8 mouse cellular contexts compared by ENCODE assay signal in the genomic region with DNA sequence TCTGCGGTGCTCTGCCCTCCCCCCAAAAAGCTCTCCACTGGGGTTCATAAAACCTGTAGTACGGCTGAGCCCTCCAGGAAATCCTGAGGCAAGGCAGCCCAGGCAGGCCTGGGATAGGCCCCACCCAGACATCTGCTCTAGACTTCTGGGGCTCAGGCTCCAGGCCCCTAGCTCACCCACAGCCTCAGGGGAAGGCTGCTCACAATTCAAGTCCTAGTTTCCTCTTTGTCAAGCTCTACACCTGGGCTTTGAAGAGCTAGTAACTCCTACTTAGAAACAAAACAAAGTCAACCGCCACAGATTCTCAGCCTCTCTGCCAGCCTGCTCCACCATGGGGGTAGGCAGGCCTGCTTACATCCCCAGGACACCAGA. TPM values are rescaled to one million over a fixed set of nuclear protein-coding genes. Genes with fewer than 3 reads are reported as not detected.
DNase-seq lines count a peak whose midpoint lies in the region; ATAC-seq and TF ChIP-seq lines count a peak whose summit lies in the region.

No protein-coding gene starts in this region.

- no peak overlapping the region for H3K4me3 ChIP-seq in forebrain, embryonic 11.5 days (ENCODE audit: low read depth, low read length)
- no peak overlapping the region for H3K4me3 ChIP-seq in intestine, postnatal 0 days (ENCODE audit: low read depth, low read length)

- no peak for ATAC-seq in CD4-positive, CD25-positive, alpha-beta regulatory T cell, adult 4 months
- ATAC-seq in forebrain, embryonic 11.5 days (replicated peaks; ENCODE audit: low FRiP score) = no peak
- no peak for ATAC-seq in intestine, postnatal 0 days

- 83% methylated on average over 3 of the region's 3 CpGs for WGBS in forebrain, embryonic 11.5 days
- WGBS in intestine, postnatal 0 days = 18% methylated on average over 3 of the region's 3 CpGs

- peak; percentile 31 for DNase-seq in CD4-positive, CD25-positive, alpha-beta regulatory T cell, adult 2 months (ENCODE audit: low read depth, low spot score)
- peak; percentile 48 for DNase-seq in MN1 (ENCODE audit: low spot score)
- DNase-seq in forebrain, embryonic 11.5 days (ENCODE audit: low spot score) = no peak
- peak; percentile 30 for DNase-seq in lung, postnatal 14 days
- DNase-seq in thymus, postnatal 14 days = peak; percentile 84
- no peak for DNase-seq in frontal cortex, postnatal 36 days (ENCODE audit: low spot score in 2 of 2)

- TF ChIP-seq CTCF in intestine, postnatal 0 days (IDR thresholded peaks at IDR 0.05; ENCODE audit: low read depth) = no peak

- no peak overlapping the region for H3K4me2 ChIP-seq in forebrain, embryonic 11.5 days (ENCODE audit: low read depth, low read length, severe bottlenecking)
- H3K4me2 ChIP-seq in intestine, postnatal 0 days (replicated peaks; ENCODE audit: low read depth) = peak overlapping the region; percentile 35

- peaks cover 9% of the 10 kb centered on the region for H3K4me1 ChIP-seq in forebrain, embryonic 11.5 days (replicated peaks; ENCODE audit: control insufficient read depth, insufficient read depth, low read length)
- H3K4me1 ChIP-seq in intestine, postnatal 0 days (replicated peaks; ENCODE audit: control insufficient read depth, insufficient read depth, low read length) = no peaks in the 10 kb centered on the region; the same call in none of the 2 replicates

- peaks cover 12% of the 10 kb centered on the region; the same call in 1 of the 2 replicates for H3K36me3 ChIP-seq in forebrain, embryonic 11.5 days (ENCODE audit: control insufficient read depth, insufficient read depth, low read length)
- peaks cover 33% of the 10 kb centered on the region for H3K36me3 ChIP-seq in intestine, postnatal 0 days (ENCODE audit: control insufficient read depth, insufficient read depth)

- H3K27ac ChIP-seq in forebrain, embryonic 11.5 days (ENCODE audit: low read depth, low read length) = peak overlapping the region; percentile 53
- H3K27ac ChIP-seq in intestine, postnatal 0 days (ENCODE audit: low read depth, low read length) = no peak overlapping the region

- H3K9ac ChIP-seq in forebrain, embryonic 11.5 days (ENCODE audit: low read length) = peak overlapping the region; percentile 23; the same call in 1 of the 2 replicates
- H3K9ac ChIP-seq in intestine, postnatal 0 days (ENCODE audit: low read depth, low read length) = no peak overlapping the region

- H3K9me3 ChIP-seq in forebrain, embryonic 11.5 days (ENCODE audit: control insufficient read depth, low read length) = no peaks in the 10 kb centered on the region
- no peaks in the 10 kb centered on the region for H3K9me3 ChIP-seq in intestine, postnatal 0 days (ENCODE audit: control insufficient read depth)

- no peaks in the 10 kb centered on the region for H3K27me3 ChIP-seq in forebrain, embryonic 11.5 days (ENCODE audit: control insufficient read depth, insufficient read depth, low read length)
- H3K27me3 ChIP-seq in intestine, postnatal 0 days (replicated peaks; ENCODE audit: control insufficient read depth, insufficient read depth, low read length) = no peaks in the 10 kb centered on the region

RNA-seq across cellular contexts. Expression of a gene that starts 3.7 kb away (rescaled TPM):
- polyA plus RNA-seq in CD4-positive, CD25-positive, alpha-beta regulatory T cell, adult 4 months (2017; shearing (Covaris generic)) = 10 to 100 TPM; 12.3 to 23.7 TPM
- polyA plus RNA-seq in forebrain, embryonic 11.5 days (2014; fragmentation: Nextera tagmentation; extraction: Ambion mirVana) = 27.2 and 27.7 TPM in 2 replicates
- 25.3 and 26.3 TPM in 2 replicates for polyA plus RNA-seq in intestine, postnatal 0 days (2015; fragmentation: Nextera tagmentation; extraction: Ambion mirVana)

RNA-seq across cellular contexts. Expression of a gene that starts 7.4 kb away (rescaled TPM):
- under 1 TPM; 0.39 TPM for polyA plus RNA-seq in CD4-positive, CD25-positive, alpha-beta regulatory T cell, adult 4 months (2017; shearing (Covaris generic))
- 0.15 and 0.29 TPM in 2 replicates for polyA plus RNA-seq in forebrain, embryonic 11.5 days (2014; fragmentation: Nextera tagmentation; extraction: Ambion mirVana)
- polyA plus RNA-seq in intestine, postnatal 0 days (2015; fragmentation: Nextera tagmentation; extraction: Ambion mirVana) = 0.09 TPM in 1 of 2 replicates, not detected in the other

RNA-seq across cellular contexts. Expression of a gene that starts 13.1 kb away (rescaled TPM):
- 100 to 1,000 TPM; 161 to 197 TPM for polyA plus RNA-seq in CD4-positive, CD25-positive, alpha-beta regulatory T cell, adult 4 months (2017; shearing (Covaris generic))
- polyA plus RNA-seq in forebrain, embryonic 11.5 days (2014; fragmentation: Nextera tagmentation; extraction: Ambion mirVana) = 368 and 384 TPM in 2 replicates
- polyA plus RNA-seq in intestine, postnatal 0 days (2015; fragmentation: Nextera tagmentation; extraction: Ambion mirVana) = 160 and 168 TPM in 2 replicates

RNA-seq across cellular contexts. Expression of a gene that starts 13.2 kb away (rescaled TPM):
- polyA plus RNA-seq in CD4-positive, CD25-positive, alpha-beta regulatory T cell, adult 4 months (2017; shearing (Covaris generic)) = 10 to 100 TPM; 52.9 to 85.8 TPM
- 70.1 and 71.1 TPM in 2 replicates for polyA plus RNA-seq in forebrain, embryonic 11.5 days (2014; fragmentation: Nextera tagmentation; extraction: Ambion mirVana)
- polyA plus RNA-seq in intestine, postnatal 0 days (2015; fragmentation: Nextera tagmentation; extraction: Ambion mirVana) = 16.6 and 18.3 TPM in 2 replicates

RNA-seq across cellular contexts. Expression of a gene that starts 32.6 kb away (rescaled TPM):
- polyA plus RNA-seq in CD4-positive, CD25-positive, alpha-beta regulatory T cell, adult 4 months (2017; shearing (Covaris generic)) = not detected
- polyA plus RNA-seq in forebrain, embryonic 11.5 days (2014; fragmentation: Nextera tagmentation; extraction: Ambion mirVana) = not detected in 2 replicates
- polyA plus RNA-seq in intestine, postnatal 0 days (2015; fragmentation: Nextera tagmentation; extraction: Ambion mirVana) = not detected in 2 replicates

Comparison
In these comparisons a context has a peak if more than half of its experiments do, and no peak if none do; other contexts are left out.
1. DNase-seq: peak in CD4-positive, CD25-positive, alpha-beta regulatory T cell, adult 2 months (single experiment), MN1 (single experiment), lung, postnatal 14 days (single experiment) and thymus, postnatal 14 days (single experiment); none in forebrain, embryonic 11.5 days (single experiment) and frontal cortex, postnatal 36 days (0 of 2).